In genomic region chr7:126200997-126201345, GRCm38 (mm10) we compare ENCODE assay signal across 7 mouse cellular contexts. TPM values are rescaled to one million over a fixed set of nuclear protein-coding genes. Genes with fewer than 3 reads are reported as not detected.
A peak's percentile ranks its signal among the peaks of the same experiment; 100 is the strongest.
DNase-seq lines count a peak whose midpoint lies in the region; ATAC-seq and TF ChIP-seq lines count a peak whose summit lies in the region.

No protein-coding gene starts in this region.

- H3K9ac ChIP-seq in lung, embryonic 16.5 days (ENCODE audit: low read length) = no peak overlapping the region
- H3K9ac ChIP-seq in limb, embryonic 14.5 days (ENCODE audit: low read depth, low read length, severe bottlenecking) = no peak overlapping the region
- H3K9ac ChIP-seq in stomach, embryonic 16.5 days (ENCODE audit: low read length) = no peak overlapping the region

- H3K27me3 ChIP-seq in lung, embryonic 16.5 days (ENCODE audit: control insufficient read depth, insufficient read depth, low read depth, low read length) = no peaks in the 10 kb centered on the region
- H3K27me3 ChIP-seq in forebrain, embryonic 10.5 days (ENCODE audit: poor library complexity, severe bottlenecking) = no peaks in the 10 kb centered on the region
- H3K27me3 ChIP-seq in limb, embryonic 14.5 days (ENCODE audit: control insufficient read depth, insufficient read depth, low read length) = no peaks in the 10 kb centered on the region
- H3K27me3 ChIP-seq in stomach, embryonic 16.5 days (ENCODE audit: control insufficient read depth, insufficient read depth, low read length) = no peaks in the 10 kb centered on the region

- peak overlapping the region; percentile 97 for H3K4me3 ChIP-seq in lung, embryonic 16.5 days (ENCODE audit: low read length)
- H3K4me3 ChIP-seq in forebrain, embryonic 10.5 days = peak overlapping the region; percentile 87
- H3K4me3 ChIP-seq in limb, embryonic 14.5 days (replicated peaks; ENCODE audit: low read length) = peak overlapping the region; percentile 96
- peak overlapping the region; percentile 82 for H3K4me3 ChIP-seq in stomach, embryonic 16.5 days (replicated peaks; ENCODE audit: low read length)

- no peak for DNase-seq in lung, adult 18-20 months
- no peak for DNase-seq in forebrain, embryonic 10.5 days (ENCODE audit: extremely low spot score, low spot score)
- DNase-seq in limb, embryonic 14.5 days (ENCODE audit: low spot score) = no peak
- no peak for DNase-seq in gastrocnemius, postnatal 25 days
- no peak for DNase-seq in embryo, embryonic 10.5 days (ENCODE audit: low spot score)

- ATAC-seq in lung, embryonic 16.5 days (ENCODE audit: low read depth) = no peak
- ATAC-seq in limb, embryonic 14.5 days (ENCODE audit: low FRiP score, low read depth) = no peak
- ATAC-seq in stomach, embryonic 16.5 days (ENCODE audit: insufficient read depth, low FRiP score) = no peak

- 91% methylated on average over 4 of the region's 4 CpGs for WGBS in lung, embryonic 16.5 days
- 95% methylated on average over 4 of the region's 4 CpGs for WGBS in forebrain, embryonic 10.5 days
- 96% methylated on average over 4 of the region's 4 CpGs for WGBS in limb, embryonic 14.5 days
- WGBS in stomach, embryonic 16.5 days = 93% methylated on average over 4 of the region's 4 CpGs

- no peaks in the 10 kb centered on the region for H3K9me3 ChIP-seq in lung, embryonic 16.5 days (ENCODE audit: control insufficient read depth, low read length)
- no peaks in the 10 kb centered on the region for H3K9me3 ChIP-seq in forebrain, embryonic 10.5 days
- no peaks in the 10 kb centered on the region for H3K9me3 ChIP-seq in limb, embryonic 14.5 days (ENCODE audit: control insufficient read depth, low read length)
- H3K9me3 ChIP-seq in stomach, embryonic 16.5 days (replicated peaks; ENCODE audit: control insufficient read depth, low read length) = no peaks in the 10 kb centered on the region

- no peaks in the 10 kb centered on the region for H3K36me3 ChIP-seq in lung, embryonic 16.5 days (ENCODE audit: control insufficient read depth, insufficient read depth, low read length)
- H3K36me3 ChIP-seq in forebrain, embryonic 10.5 days (replicated peaks) = peaks cover 7% of the 10 kb centered on the region; the same call in 1 of the 2 replicates
- no peaks in the 10 kb centered on the region for H3K36me3 ChIP-seq in limb, embryonic 14.5 days (ENCODE audit: control insufficient read depth, insufficient read depth, low read length)
- H3K36me3 ChIP-seq in stomach, embryonic 16.5 days (ENCODE audit: control insufficient read depth, insufficient read depth, low read length) = no peaks in the 10 kb centered on the region

- H3K27ac ChIP-seq in lung, embryonic 16.5 days (ENCODE audit: low read length) = no peak overlapping the region
- H3K27ac ChIP-seq in forebrain, embryonic 10.5 days = peak overlapping the region; percentile 96
- H3K27ac ChIP-seq in limb, embryonic 14.5 days (replicated peaks; ENCODE audit: low read depth, low read length) = no peak overlapping the region
- H3K27ac ChIP-seq in stomach, embryonic 16.5 days (ENCODE audit: low read length) = no peak overlapping the region

- peak overlapping the region; percentile 72 for H3K4me2 ChIP-seq in lung, embryonic 16.5 days (ENCODE audit: low read depth, low read length)
- peak overlapping the region; percentile 79 for H3K4me2 ChIP-seq in limb, embryonic 14.5 days (replicated peaks; ENCODE audit: low read depth, low read length, severe bottlenecking)
- H3K4me2 ChIP-seq in stomach, embryonic 16.5 days (ENCODE audit: low read depth, low read length) = peak overlapping the region; percentile 84

- peaks cover 8% of the 10 kb centered on the region for H3K4me1 ChIP-seq in lung, embryonic 16.5 days (replicated peaks; ENCODE audit: control insufficient read depth, insufficient read depth, low read length)
- peaks cover 32% of the 10 kb centered on the region for H3K4me1 ChIP-seq in forebrain, embryonic 10.5 days
- peaks cover 9% of the 10 kb centered on the region; the same call in 1 of the 2 replicates for H3K4me1 ChIP-seq in limb, embryonic 14.5 days (ENCODE audit: control insufficient read depth, insufficient read depth, low read length)
- peaks cover 10% of the 10 kb centered on the region for H3K4me1 ChIP-seq in stomach, embryonic 16.5 days (ENCODE audit: control insufficient read depth, insufficient read depth, low read length)

- no peak for TF ChIP-seq POLR2A in limb, embryonic 14.5 days (IDR thresholded peaks at IDR 0.05; ENCODE audit: borderline replicate concordance, extremely low read depth, insufficient read depth, insufficient read length)

RNA-seq across cellular contexts. Expression of gene Xpo6, which starts 0.7 kb away (rescaled TPM):
- polyA plus RNA-seq in lung, embryonic 16.5 days (2015; fragmentation: Nextera tagmentation; extraction: Ambion mirVana) = 32.3 and 37.5 TPM in 2 replicates
- 65.5 and 70.1 TPM in 2 replicates for polyA plus RNA-seq in forebrain, embryonic 10.5 days (2016; fragmentation: Nextera tagmentation; extraction: Ambion mirVana)
- polyA plus RNA-seq in limb, embryonic 14.5 days (2012; rRNA removed) = 202 and 291 TPM in 2 replicates
- polyA plus RNA-seq in limb, embryonic 14.5 days (2014; fragmentation: Nextera tagmentation; extraction: Ambion mirVana) = 63.2 and 65.2 TPM in 2 replicates
- polyA plus RNA-seq in stomach, embryonic 16.5 days (2015; fragmentation: Nextera tagmentation; extraction: Ambion mirVana) = 35.4 and 36.9 TPM in 2 replicates
- 10 to 100 TPM; 15.8 to 16.0 TPM for total RNA-seq in gastrocnemius, postnatal 25 days (2021)
